Mouse (Mus musculus) midbrain, embryonic 14.5 days (tissue): Measurements from ENCODE around the gene Olfr328. TPM values are rescaled to one million over a fixed set of nuclear protein-coding genes. Genes with fewer than 3 reads are reported as not detected.

Experiments
- ATAC-seq: fragments of 200-750 bp; cut with Nextera tagmentation; 2 replicates; pipeline ENCODE4 v1.8.0; 2017; ENCODE audit warnings: moderate number of reproducible peaks, moderate library complexity; ENCODE audit not compliant: low FRiP score, low TSS enrichment
- DNase-seq: peaks from one replicate; pipeline ENCODE4 v3.0.0-alpha.2; 2015
- H3K27ac ChIP-seq: fragments of 300-500 bp; sonication (generic); replicated peaks from 2 replicates; pipeline ENCODE4 v1.5.1; 2014; ENCODE audit warnings: mild to moderate bottlenecking, low read depth, low read length, moderate library complexity
- H3K27me3 ChIP-seq: fragments of 300-500 bp; sonication (generic); 2 replicates; pipeline ENCODE4 v1.6.1; 2014; ENCODE audit warnings: low read length, control low read depth, mixed read lengths; ENCODE audit not compliant: control insufficient read depth, insufficient read depth
- H3K36me3 ChIP-seq: fragments of 300-500 bp; sonication (generic); 2 replicates; pipeline ENCODE4 v1.6.1; 2014; ENCODE audit warnings: low read length, control low read depth; ENCODE audit not compliant: control insufficient read depth, insufficient read depth
- H3K4me1 ChIP-seq: fragments of 300-500 bp; sonication (generic); 2 replicates; pipeline ENCODE4 v1.6.1; 2014; ENCODE audit warnings: mild to moderate bottlenecking, antibody characterized with exemption, low read length, control low read depth; ENCODE audit not compliant: control insufficient read depth, insufficient read depth
- H3K4me2 ChIP-seq: fragments of 300-500 bp; sonication (generic); 2 replicates; pipeline ENCODE4 v1.6.1; 2014; ENCODE audit warnings: mild to moderate bottlenecking, low read length, moderate library complexity
- H3K4me3 ChIP-seq: fragments of 300-500 bp; sonication (generic); replicated peaks from 2 replicates; pipeline ENCODE4 v1.5.1; 2014; ENCODE audit warnings: low read depth, low read length
- H3K9ac ChIP-seq: fragments of 300-500 bp; sonication (generic); replicated peaks from 2 replicates; pipeline ENCODE4 v1.6.1; 2014; ENCODE audit warnings: mild to moderate bottlenecking, low read length, moderate library complexity
- H3K9me3 ChIP-seq: fragments of 300-500 bp; sonication (generic); 2 replicates; pipeline ENCODE4 v1.6.1; 2016; ENCODE audit warnings: low read length, control low read depth, mixed read lengths; ENCODE audit not compliant: control insufficient read depth
- WGBS: fragments of 180-500 bp; shearing (Covaris S2); extraction: QIAGEN DNeasy Blood & Tissue Kit; methylation state at CpG from one replicate; pipeline ENCODE4 v1.1.7; 2014; 5-methylcytosine and 5-hydroxymethylcytosine counted together
- polyA plus RNA-seq: library from polyadenylated mRNA; unstranded; fragments of >200 nt; fragmentation: Nextera tagmentation; extraction: Ambion mirVana; gene quantifications from 2 replicates; pipeline ENCODE4 v1.2.1, GENCODE M21; 2014

The Olfr328 gene
- 0.12 TPM in 1 of 2 replicates, not detected in the other for polyA plus RNA-seq

DNA sequence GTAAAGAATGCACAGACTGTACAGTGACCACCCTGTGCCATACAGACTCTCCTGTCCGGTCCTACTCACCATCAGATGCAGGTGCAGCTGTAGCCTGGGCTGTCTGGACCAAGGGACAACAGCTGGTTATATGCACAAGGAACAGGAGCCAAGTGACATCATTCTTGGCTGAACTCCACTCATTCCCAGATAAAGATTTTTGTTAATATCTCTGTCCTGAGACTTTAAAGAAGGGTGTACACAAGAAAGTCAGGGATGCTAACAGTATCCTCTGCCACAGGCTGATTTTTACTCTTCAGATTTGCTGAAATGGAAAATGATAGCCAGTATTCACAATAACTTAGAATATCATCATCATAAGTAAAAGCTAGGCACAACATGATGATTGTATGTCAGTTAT, at the start of gene Olfr328:
TSS of gene Olfr328 (minus strand) at position 101 of the 400 bp plus-strand sequence.
- 88% methylated on average over 1 of the region's 1 CpGs for WGBS
- ATAC-seq = no peak
- Histone ChIP-seq H3K4me1 (no peaks in the 10 kb centered on the region), H3K9me3 (no peaks in the 10 kb centered on the region), H3K4me2 (no peak within 1 kb of the TSS), H3K9ac (no peak within 1 kb of the TSS), H3K27ac (no peak within 1 kb of the TSS), H3K27me3 (no peaks in the 10 kb centered on the region), H3K4me3 (no peak within 1 kb of the TSS), H3K36me3 (no peaks in the 10 kb centered on the region)
- no peak for DNase-seq

DNA sequence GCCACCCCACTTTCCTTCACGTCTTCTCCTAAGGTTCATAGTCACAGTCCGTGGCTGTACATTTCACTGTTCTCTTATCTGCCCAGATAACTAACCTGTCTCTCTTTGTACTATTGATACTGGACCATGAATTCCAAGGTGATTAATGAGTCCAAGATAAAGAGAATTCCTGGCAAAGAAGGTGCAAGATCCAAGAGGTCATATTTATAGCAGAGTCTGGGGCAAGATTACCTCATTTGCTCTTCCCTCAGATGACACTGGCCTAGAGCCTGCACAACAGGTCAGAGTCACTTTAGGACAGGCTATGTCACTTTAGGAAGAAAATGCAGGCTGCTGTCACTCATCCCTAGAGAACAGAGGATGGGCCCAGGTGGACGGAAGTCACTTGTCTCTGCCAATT, 49.8 kb upstream of the Olfr328 start:
- no peak overlapping the region for H3K4me3 ChIP-seq
- H3K4me1 ChIP-seq = no peaks in the 10 kb centered on the region
- no peak overlapping the region for H3K4me2 ChIP-seq
- ATAC-seq (no peak), DNase-seq (no peak)
- no peaks in the 10 kb centered on the region for H3K9me3 ChIP-seq
- H3K27me3 ChIP-seq = no peaks in the 10 kb centered on the region
- no peak overlapping the region for H3K9ac ChIP-seq
- H3K36me3 ChIP-seq = no peaks in the 10 kb centered on the region
- 92% methylated on average over 3 of the region's 3 CpGs for WGBS
- H3K27ac ChIP-seq = no peak overlapping the region

DNA sequence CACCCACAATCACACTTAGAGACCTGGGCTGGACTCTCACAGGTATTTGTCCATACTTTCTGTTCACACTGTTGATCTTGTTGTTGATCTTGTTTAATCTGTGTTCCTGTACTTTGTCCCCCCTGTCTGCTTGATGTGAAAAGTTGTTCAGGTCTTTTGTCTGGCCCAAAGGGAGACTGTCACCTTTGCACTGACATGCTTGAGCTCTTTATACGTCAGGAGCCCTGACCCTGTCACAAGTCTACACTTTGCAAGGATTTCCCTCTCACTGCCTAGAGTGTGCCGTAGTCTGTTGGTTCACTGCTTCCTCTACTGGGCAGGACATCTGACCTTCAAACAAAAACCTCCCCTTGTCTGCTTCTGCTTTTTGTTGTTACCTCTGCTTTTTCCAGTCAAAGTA, 49.3 kb upstream of the Olfr328 start:
- no peak overlapping the region for H3K4me2 ChIP-seq
- no peaks in the 10 kb centered on the region for H3K36me3 ChIP-seq
- no peaks in the 10 kb centered on the region for H3K27me3 ChIP-seq
- H3K9me3 ChIP-seq = no peaks in the 10 kb centered on the region
- H3K4me3 ChIP-seq = no peak overlapping the region
- H3K4me1 ChIP-seq = no peaks in the 10 kb centered on the region
- WGBS = 73% methylated on average over 2 of the region's 2 CpGs
- H3K27ac ChIP-seq = no peak overlapping the region
- no peak for DNase-seq
- no peak for ATAC-seq
- H3K9ac ChIP-seq = no peak overlapping the region

DNA sequence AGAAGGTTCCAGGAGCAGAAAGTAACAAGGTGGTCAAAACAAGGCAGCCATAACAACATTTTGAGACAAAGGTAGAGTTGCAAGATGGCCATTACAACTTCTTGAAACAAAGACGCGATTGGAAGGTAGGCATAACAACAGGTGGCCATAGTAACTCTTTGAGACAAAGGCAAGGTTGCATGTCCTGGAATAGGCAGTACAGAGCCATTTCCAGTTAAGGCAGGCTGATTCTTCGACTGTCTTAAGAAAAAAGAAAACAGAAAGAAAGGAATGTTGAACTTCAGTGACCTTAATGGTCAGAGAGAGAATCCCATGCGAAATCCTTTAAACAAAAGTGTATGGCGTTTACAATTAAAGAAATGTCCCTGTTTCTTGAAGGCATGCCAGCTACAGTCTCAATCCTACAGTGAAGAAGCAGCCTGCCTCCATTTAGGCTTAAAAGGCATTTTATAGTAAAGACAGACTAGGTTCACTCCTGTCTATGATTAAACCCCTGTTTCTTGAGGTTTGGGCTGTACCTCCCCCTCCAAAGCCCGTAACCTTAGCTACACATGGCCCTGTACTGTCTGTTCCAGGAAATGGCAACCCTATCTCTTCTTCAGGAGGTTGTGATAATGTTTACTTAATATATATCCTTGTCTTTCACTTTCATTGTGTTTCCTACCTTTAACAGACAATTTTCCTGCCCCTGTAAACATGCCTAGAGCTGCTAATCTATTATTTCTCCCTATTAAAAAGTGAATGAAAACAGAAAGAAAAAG, 47.5 kb upstream of the Olfr328 start:
- WGBS = 86% methylated on average over 6 of the region's 6 CpGs

DNA sequence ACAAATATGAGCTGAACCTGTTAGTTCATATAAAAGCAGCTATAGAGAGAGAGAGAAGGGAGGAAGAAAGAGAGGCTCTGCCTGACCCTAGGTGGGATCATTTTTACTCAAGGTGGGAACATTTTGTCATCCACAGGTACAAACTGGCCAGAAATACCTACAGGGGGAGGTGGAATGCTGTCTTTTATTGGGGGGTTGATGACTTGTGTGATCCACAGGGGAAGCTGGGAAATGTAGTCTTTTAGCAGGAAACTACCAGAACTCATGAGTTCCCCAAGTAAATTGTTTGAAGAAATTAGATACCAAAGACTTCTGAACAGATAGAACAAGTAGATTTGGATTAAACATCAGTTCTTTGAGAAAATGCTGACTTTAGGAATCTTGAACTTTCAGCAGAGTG, 46.6 kb upstream of the Olfr328 start:
- Histone ChIP-seq H3K4me3 (no peak overlapping the region), H3K27ac (no peak overlapping the region), H3K4me1 (no peaks in the 10 kb centered on the region), H3K4me2 (no peak overlapping the region), H3K27me3 (no peaks in the 10 kb centered on the region), H3K9me3 (no peaks in the 10 kb centered on the region), H3K36me3 (no peaks in the 10 kb centered on the region), H3K9ac (no peak overlapping the region)
- ATAC-seq (no peak), DNase-seq (no peak)

More for the DNA sequence above, 47.5 kb upstream of the Olfr328 start:
- H3K9ac ChIP-seq = no peak overlapping the region
- no peak for ATAC-seq
- no peaks in the 10 kb centered on the region for H3K4me1 ChIP-seq
- H3K36me3 ChIP-seq = no peaks in the 10 kb centered on the region
- H3K4me3 ChIP-seq = no peak overlapping the region
- H3K27ac ChIP-seq = no peak overlapping the region
- H3K9me3 ChIP-seq = no peaks in the 10 kb centered on the region
- DNase-seq = no peak
- no peak overlapping the region for H3K4me2 ChIP-seq
- H3K27me3 ChIP-seq = no peaks in the 10 kb centered on the region

DNA sequence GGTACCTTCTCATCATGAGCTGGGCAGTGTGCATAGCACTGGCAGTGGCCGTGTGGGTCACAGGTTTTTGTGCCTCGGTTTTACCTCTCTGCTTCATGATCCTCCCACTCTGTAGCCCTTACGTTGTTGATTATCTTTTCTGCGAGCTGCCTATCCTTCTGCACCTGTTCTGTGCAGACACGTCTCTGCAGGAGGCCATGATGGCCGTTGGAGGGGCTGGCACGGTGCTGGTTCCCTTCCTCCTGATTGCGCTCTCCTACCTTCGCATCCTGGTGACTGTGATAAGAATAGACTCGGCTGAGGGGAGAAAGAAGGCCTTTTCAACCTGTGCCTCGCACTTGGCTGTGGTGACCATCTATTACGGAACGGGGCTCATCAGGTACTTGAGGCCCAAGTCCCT, 42.4 kb upstream of the Olfr328 start:
- Histone ChIP-seq H3K4me3 (no peak overlapping the region), H3K4me1 (no peaks in the 10 kb centered on the region), H3K36me3 (no peaks in the 10 kb centered on the region), H3K27me3 (no peaks in the 10 kb centered on the region), H3K27ac (no peak overlapping the region), H3K9me3 (no peaks in the 10 kb centered on the region), H3K4me2 (no peak overlapping the region), H3K9ac (no peak overlapping the region)
- no peak for ATAC-seq
- WGBS = 86% methylated on average over 13 of the region's 13 CpGs
- no peak for DNase-seq

DNA sequence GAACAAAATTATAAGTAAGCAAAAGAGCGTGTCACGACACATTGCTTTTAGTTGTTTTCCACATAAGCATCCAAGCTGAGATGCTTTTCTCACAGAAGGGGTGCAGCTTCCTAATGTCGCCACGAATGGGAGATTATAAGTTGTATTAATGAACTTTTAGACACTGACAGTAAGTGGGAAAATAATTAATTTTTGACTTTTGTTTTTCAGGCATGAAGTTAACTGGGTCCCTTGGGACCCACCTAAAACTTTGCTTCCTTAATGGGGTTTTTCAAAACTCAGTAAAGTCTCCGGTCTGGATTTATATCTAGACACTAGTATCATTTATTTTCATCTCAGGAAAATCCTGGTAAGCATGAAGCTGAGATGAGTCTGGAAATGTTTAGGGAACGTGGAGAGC, 39.4 kb upstream of the Olfr328 start, which contains the start of gene Olfr324:
TSS of gene Olfr324 (plus strand) at position 301 of the 400 bp plus-strand sequence.
- Histone ChIP-seq H3K27ac (no peak within 1 kb of the TSS), H3K36me3 (no peaks in the 10 kb centered on the region), H3K4me3 (no peak within 1 kb of the TSS), H3K9me3 (no peaks in the 10 kb centered on the region), H3K9ac (no peak within 1 kb of the TSS), H3K4me2 (no peak within 1 kb of the TSS), H3K4me1 (no peaks in the 10 kb centered on the region), H3K27me3 (no peaks in the 10 kb centered on the region)
- WGBS = 87% methylated on average over 6 of the region's 6 CpGs
- ATAC-seq (no peak), DNase-seq (no peak)

DNA sequence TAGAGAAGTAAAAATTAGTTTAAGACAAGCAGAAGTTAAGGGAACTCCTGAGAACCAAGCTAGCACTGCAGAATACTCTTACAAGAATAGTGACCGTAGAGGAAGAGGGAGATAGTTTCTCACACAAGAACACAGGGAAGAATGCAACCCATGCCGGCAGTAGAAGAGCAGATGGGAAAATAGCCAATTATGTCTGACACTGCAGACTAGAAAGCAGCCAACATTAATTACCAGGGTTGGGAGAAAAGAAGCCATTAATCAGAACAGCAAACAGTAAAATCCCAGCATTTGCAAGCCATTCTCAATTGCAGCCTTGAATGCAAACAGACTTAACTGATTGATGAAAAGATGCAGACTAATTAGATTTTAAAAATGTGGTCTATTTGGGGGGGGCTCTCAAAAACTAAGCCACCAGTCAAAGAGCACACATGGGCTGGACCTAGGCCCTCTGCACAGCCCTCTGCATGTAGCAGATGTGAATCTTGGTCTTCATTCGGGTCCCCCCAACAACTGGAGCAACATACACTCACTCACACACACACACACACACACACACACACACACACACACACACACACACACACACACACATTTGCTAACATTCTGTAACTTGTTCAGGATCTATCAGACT, 33.3 kb upstream of the Olfr328 start:
- Histone ChIP-seq H3K27ac (no peak overlapping the region), H3K27me3 (no peaks in the 10 kb centered on the region), H3K4me1 (no peaks in the 10 kb centered on the region), H3K36me3 (no peaks in the 10 kb centered on the region), H3K9ac (no peak overlapping the region), H3K4me2 (no peak overlapping the region), H3K4me3 (no peak overlapping the region), H3K9me3 (no peaks in the 10 kb centered on the region)
- WGBS = 69% methylated on average over 3 of the region's 3 CpGs
- DNase-seq = peak; percentile 32
- ATAC-seq = no peak

DNA sequence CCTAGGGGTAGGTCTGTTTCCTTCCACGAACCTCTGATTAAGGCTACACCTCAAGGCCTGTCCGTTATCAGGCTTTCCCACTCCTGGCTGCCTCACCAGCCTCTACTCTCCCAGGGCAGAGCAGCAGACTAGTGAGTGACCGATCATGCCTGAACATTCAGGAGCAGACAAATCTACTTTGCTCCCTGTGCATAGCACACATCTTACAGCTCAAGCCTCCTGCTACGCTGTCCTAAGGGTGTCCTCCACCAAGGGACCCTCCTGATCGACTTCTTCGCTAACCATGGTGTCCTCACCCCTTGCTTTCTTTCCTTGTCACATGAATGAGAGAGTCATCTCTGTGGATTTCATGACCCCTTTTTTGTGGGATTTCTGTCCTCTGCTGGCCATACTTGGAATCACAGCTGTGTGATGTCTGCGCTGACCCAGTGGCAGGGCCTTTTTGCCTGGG, 32.5 kb upstream of the Olfr328 start:
- no peaks in the 10 kb centered on the region for H3K36me3 ChIP-seq
- ATAC-seq = no peak
- DNase-seq = peak; percentile 57
- no peaks in the 10 kb centered on the region for H3K4me1 ChIP-seq
- no peaks in the 10 kb centered on the region for H3K27me3 ChIP-seq
- no peak overlapping the region for H3K4me3 ChIP-seq
- no peaks in the 10 kb centered on the region for H3K9me3 ChIP-seq
- H3K9ac ChIP-seq = no peak overlapping the region
- WGBS = 70% methylated on average over 7 of the region's 7 CpGs
- no peak overlapping the region for H3K4me2 ChIP-seq
- H3K27ac ChIP-seq = no peak overlapping the region
